Mouse (Mus musculus): ENCODE measurements at regions not wholly inside any gene's neighbourhood (a gene's known extent, or its start where the extent isn't known, plus 50 kb on each side); places are given as distances from the start of the nearest gene placed in this dataset.

- TF ChIP-seq CHD2 (IDR thresholded peaks at IDR 0.05; ENCODE audit: low read depth, low read length) (no peak), HCFC1 (IDR thresholded peaks at IDR 0.05; ENCODE audit: borderline replicate concordance, insufficient read depth, low read length) (no peak), MAFK (IDR thresholded peaks at IDR 0.05; ENCODE audit: insufficient read depth, low read depth, low read length) (no peak)
Observed at GRCm38 (mm10) chr13:116087541-116088308, 221.8 kb downstream of the Isl1 start.

Measured in ES-E14 (cell line).